Mouse (Mus musculus) embryonic facial prominence, embryonic 11.5 days (tissue): ENCODE data around the gene Parn. TPM values are rescaled to one million over a fixed set of nuclear protein-coding genes. Genes with fewer than 3 reads are reported as not detected.
"Not testable (repeated sequence)": the region's sequence is repeated elsewhere in the genome, so short reads cannot be mapped to it uniquely, and the experiment has no call there.

Experiments
- ATAC-seq: fragments of 200-750 bp; cut with Nextera tagmentation; replicated peaks from 2 replicates; pipeline ENCODE4 v1.8.0; 2017; ENCODE audit warnings: low read depth; ENCODE audit not compliant: insufficient number of reproducible peaks, low FRiP score, low TSS enrichment
- DNase-seq: peaks from one replicate; pipeline ENCODE4 v3.0.0-alpha.2; 2015; ENCODE audit warnings: low spot score
- H3K27ac ChIP-seq: fragments of 300-500 bp; sonication (generic); replicated peaks from 2 replicates; pipeline ENCODE4 v1.5.1; 2014; ENCODE audit warnings: mild to moderate bottlenecking, low read depth, low read length, control low read depth
- H3K27me3 ChIP-seq: fragments of 300-500 bp; sonication (generic); 2 replicates; pipeline ENCODE4 v1.6.1; 2014; ENCODE audit warnings: mild to moderate bottlenecking, low read length, moderate library complexity, mixed read lengths; ENCODE audit not compliant: control insufficient read depth, insufficient read depth
- H3K36me3 ChIP-seq: fragments of 300-500 bp; sonication (generic); replicated peaks from 2 replicates; pipeline ENCODE4 v1.6.1; 2014; ENCODE audit warnings: low read depth, mild to moderate bottlenecking, low read length, moderate library complexity, mixed read lengths; ENCODE audit not compliant: control insufficient read depth, insufficient read depth
- H3K4me1 ChIP-seq: fragments of 300-500 bp; sonication (generic); 2 replicates; pipeline ENCODE4 v1.6.1; 2014; ENCODE audit warnings: low read length, mixed read lengths; ENCODE audit not compliant: control insufficient read depth, insufficient read depth
- H3K4me2 ChIP-seq: fragments of 300-500 bp; sonication (generic); 2 replicates; pipeline ENCODE4 v1.6.1; 2014; ENCODE audit warnings: low read depth, mild to moderate bottlenecking, control low read depth, low read length, moderate library complexity
- H3K4me3 ChIP-seq: fragments of 300-500 bp; sonication (generic); 2 replicates; pipeline ENCODE4 v1.5.1; 2014; ENCODE audit warnings: low read depth, low read length, control low read depth
- H3K9ac ChIP-seq: fragments of 300-500 bp; sonication (generic); replicated peaks from 2 replicates; pipeline ENCODE4 v1.6.1; 2014; ENCODE audit warnings: mild to moderate bottlenecking, control low read depth, low read length
- H3K9me3 ChIP-seq: fragments of 300-500 bp; sonication (generic); replicated peaks from 2 replicates; pipeline ENCODE4 v1.6.1; 2016; ENCODE audit warnings: mild to moderate bottlenecking, low read length, inconsistent platforms, mixed read lengths; ENCODE audit not compliant: control insufficient read depth
- WGBS: fragments of 180-500 bp; shearing (Covaris S2); extraction: QIAGEN DNeasy Blood & Tissue Kit; methylation state at CpG from one replicate; pipeline ENCODE4 v1.1.7; 2014; 5-methylcytosine and 5-hydroxymethylcytosine counted together
- polyA plus RNA-seq: library from polyadenylated mRNA; unstranded; fragments of >200 nt; fragmentation: Nextera tagmentation; extraction: Ambion mirVana; gene quantifications from 2 replicates; pipeline ENCODE4 v1.2.1, GENCODE M21; 2014

Gene Parn
- polyA plus RNA-seq, 1 experiment from 2014 or later = 42.4 TPM

GRCm38 (mm10) chr16:13645930-13646329 is 22.0 kb downstream of the Parn start:
- no peaks in the 10 kb centered on the region for H3K27me3 ChIP-seq
- no peak for DNase-seq
- H3K36me3 ChIP-seq = peaks cover 4% of the 10 kb centered on the region
- no peak overlapping the region for H3K9ac ChIP-seq
- H3K9me3 ChIP-seq = no peaks in the 10 kb centered on the region
- WGBS = 87% methylated on average over 4 of the region's 4 CpGs
- no peak overlapping the region for H3K4me3 ChIP-seq
- no peak overlapping the region for H3K4me2 ChIP-seq
- no peak for ATAC-seq
- no peak overlapping the region for H3K27ac ChIP-seq
- no peaks in the 10 kb centered on the region for H3K4me1 ChIP-seq

- DNase-seq = no peak
- H3K9ac ChIP-seq = no peak overlapping the region
- H3K36me3 ChIP-seq = no peaks in the 10 kb centered on the region
- no peaks in the 10 kb centered on the region for H3K4me1 ChIP-seq
- no peak overlapping the region for H3K4me2 ChIP-seq
- H3K27ac ChIP-seq = no peak overlapping the region
- 91% methylated on average over 3 of the region's 3 CpGs for WGBS
- H3K9me3 ChIP-seq = no peaks in the 10 kb centered on the region
- no peak overlapping the region for H3K4me3 ChIP-seq
- no peak for ATAC-seq
- no peaks in the 10 kb centered on the region for H3K27me3 ChIP-seq
Measured at GRCm38 (mm10) chr16:13644474-13644873, 23.5 kb downstream of the Parn start.

- Histone ChIP-seq H3K9ac (no peak overlapping the region), H3K27me3 (no peaks in the 10 kb centered on the region), H3K36me3 (no peaks in the 10 kb centered on the region; the same call in none of the 2 replicates), H3K4me2 (no peak overlapping the region), H3K9me3 (no peaks in the 10 kb centered on the region), H3K4me3 (no peak overlapping the region), H3K4me1 (no peaks in the 10 kb centered on the region), H3K27ac (no peak overlapping the region)
- WGBS = 73% methylated on average over 7 of the region's 7 CpGs
- DNase-seq (no peak), ATAC-seq (no peak)
Measured at GRCm38 (mm10) chr16:13640064-13640463, 27.9 kb downstream of the Parn start.

- Histone ChIP-seq H3K4me3 (no peak overlapping the region), H3K27me3 (no peaks in the 10 kb centered on the region), H3K4me1 (no peaks in the 10 kb centered on the region), H3K9me3 (no peaks in the 10 kb centered on the region), H3K27ac (no peak overlapping the region), H3K9ac (no peak overlapping the region), H3K36me3 (no peaks in the 10 kb centered on the region; the same call in none of the 2 replicates), H3K4me2 (no peak overlapping the region)
- WGBS = 78% methylated on average over 5 of the region's 5 CpGs
- no peak for DNase-seq
- ATAC-seq = no peak
Measured at GRCm38 (mm10) chr16:13639508-13639907, 28.5 kb downstream of the Parn start.

GRCm38 (mm10) chr16:13638198-13638597 is 29.8 kb downstream of the Parn start:
- not testable (repeated sequence) for H3K9me3 ChIP-seq, H3K9ac ChIP-seq, H3K4me1 ChIP-seq, H3K4me3 ChIP-seq, H3K27me3 ChIP-seq, DNase-seq, H3K36me3 ChIP-seq, H3K27ac ChIP-seq, H3K4me2 ChIP-seq, ATAC-seq
- WGBS = 50% methylated on average over 2 of the region's 2 CpGs

- 53% methylated on average over 5 of the region's 5 CpGs for WGBS
- no peaks in the 10 kb centered on the region for H3K36me3 ChIP-seq
Measured at GRCm38 (mm10) chr16:13628345-13628744, 39.6 kb downstream of the Parn start.

GRCm38 (mm10) chr16:13621745-13622507 is 46.0 kb downstream of the Parn start:
- Histone ChIP-seq H3K4me3 (no peak overlapping the region), H3K9me3 (no peaks in the 10 kb centered on the region), H3K9ac (no peak overlapping the region), H3K4me2 (no peak overlapping the region), H3K4me1 (no peaks in the 10 kb centered on the region), H3K36me3 (no peaks in the 10 kb centered on the region), H3K27ac (no peak overlapping the region), H3K27me3 (no peaks in the 10 kb centered on the region)
- ATAC-seq (no peak), DNase-seq (no peak)
- WGBS = 88% methylated on average over 3 of the region's 3 CpGs

More at GRCm38 (mm10) chr16:13628345-13628744, 39.6 kb downstream of the Parn start:
- Histone ChIP-seq H3K27ac (no peak overlapping the region), H3K9me3 (no peaks in the 10 kb centered on the region), H3K9ac (no peak overlapping the region), H3K27me3 (no peaks in the 10 kb centered on the region), H3K4me3 (no peak overlapping the region), H3K4me1 (no peaks in the 10 kb centered on the region), H3K4me2 (no peak overlapping the region)
- ATAC-seq (no peak), DNase-seq (peak; percentile 50)

- Histone ChIP-seq H3K9ac (no peak overlapping the region), H3K27ac (no peak overlapping the region), H3K9me3 (no peaks in the 10 kb centered on the region), H3K4me3 (no peak overlapping the region), H3K27me3 (no peaks in the 10 kb centered on the region), H3K4me2 (no peak overlapping the region), H3K4me1 (no peaks in the 10 kb centered on the region), H3K36me3 (no peaks in the 10 kb centered on the region)
- WGBS = 93% methylated on average over 3 of the region's 3 CpGs
- ATAC-seq (no peak), DNase-seq (no peak)
Measured at GRCm38 (mm10) chr16:13620194-13620593, 47.8 kb downstream of the Parn start.
